Mouse (Mus musculus) midbrain, embryonic 15.5 days (tissue): ENCODE results near the gene Tnp2. TPM values are rescaled to one million over a fixed set of nuclear protein-coding genes. Genes with fewer than 3 reads are reported as not detected.

Source experiments
- ATAC-seq: fragments of 200-750 bp; cut with Nextera tagmentation; replicated peaks from 2 replicates; pipeline ENCODE4 v1.8.0; 2017; ENCODE audit warnings: moderate TSS enrichment
- H3K27ac ChIP-seq: fragments of 300-500 bp; sonication (generic); 2 replicates; pipeline ENCODE4 v1.5.1; 2015; ENCODE audit warnings: mild to moderate bottlenecking, inconsistent platforms
- H3K27me3 ChIP-seq: fragments of 300-500 bp; sonication (generic); replicated peaks from 2 replicates; pipeline ENCODE4 v1.6.1; 2015; ENCODE audit warnings: inconsistent platforms
- H3K36me3 ChIP-seq: fragments of 300-500 bp; sonication (generic); replicated peaks from 2 replicates; pipeline ENCODE4 v1.6.1; 2015; ENCODE audit warnings: inconsistent platforms
- H3K4me1 ChIP-seq: fragments of 300-500 bp; sonication (generic); 2 replicates; pipeline ENCODE4 v1.6.1; 2015; ENCODE audit warnings: inconsistent platforms
- H3K4me2 ChIP-seq: fragments of 300-500 bp; sonication (generic); 2 replicates; pipeline ENCODE4 v1.6.1; 2015; ENCODE audit warnings: inconsistent platforms, mild to moderate bottlenecking, moderate library complexity
- H3K4me3 ChIP-seq: fragments of 300-500 bp; sonication (generic); 2 replicates; pipeline ENCODE4 v1.5.1; 2015; ENCODE audit warnings: mild to moderate bottlenecking, inconsistent platforms
- H3K9ac ChIP-seq: fragments of 300-500 bp; sonication (generic); 2 replicates; pipeline ENCODE4 v1.6.1; 2015; ENCODE audit warnings: mild to moderate bottlenecking, inconsistent platforms
- H3K9me3 ChIP-seq: fragments of 300-500 bp; sonication (generic); 2 replicates; pipeline ENCODE4 v1.6.1; 2016; ENCODE audit warnings: inconsistent platforms
- WGBS: fragments of 180-500 bp; shearing (Covaris S2); methylation state at CpG from one replicate; pipeline ENCODE4 v1.1.7; 2015; ENCODE audit warnings: mixed read lengths; 5-methylcytosine and 5-hydroxymethylcytosine counted together
- polyA plus RNA-seq: library from polyadenylated mRNA; unstranded; fragments of >200 nt; fragmentation: Nextera tagmentation; extraction: Ambion mirVana; gene quantifications from 2 replicates; pipeline ENCODE4 v1.2.1, GENCODE M21; 2015

Tnp2 gene
- polyA plus RNA-seq, 1 experiment from 2014 or later = not detected

DNA sequence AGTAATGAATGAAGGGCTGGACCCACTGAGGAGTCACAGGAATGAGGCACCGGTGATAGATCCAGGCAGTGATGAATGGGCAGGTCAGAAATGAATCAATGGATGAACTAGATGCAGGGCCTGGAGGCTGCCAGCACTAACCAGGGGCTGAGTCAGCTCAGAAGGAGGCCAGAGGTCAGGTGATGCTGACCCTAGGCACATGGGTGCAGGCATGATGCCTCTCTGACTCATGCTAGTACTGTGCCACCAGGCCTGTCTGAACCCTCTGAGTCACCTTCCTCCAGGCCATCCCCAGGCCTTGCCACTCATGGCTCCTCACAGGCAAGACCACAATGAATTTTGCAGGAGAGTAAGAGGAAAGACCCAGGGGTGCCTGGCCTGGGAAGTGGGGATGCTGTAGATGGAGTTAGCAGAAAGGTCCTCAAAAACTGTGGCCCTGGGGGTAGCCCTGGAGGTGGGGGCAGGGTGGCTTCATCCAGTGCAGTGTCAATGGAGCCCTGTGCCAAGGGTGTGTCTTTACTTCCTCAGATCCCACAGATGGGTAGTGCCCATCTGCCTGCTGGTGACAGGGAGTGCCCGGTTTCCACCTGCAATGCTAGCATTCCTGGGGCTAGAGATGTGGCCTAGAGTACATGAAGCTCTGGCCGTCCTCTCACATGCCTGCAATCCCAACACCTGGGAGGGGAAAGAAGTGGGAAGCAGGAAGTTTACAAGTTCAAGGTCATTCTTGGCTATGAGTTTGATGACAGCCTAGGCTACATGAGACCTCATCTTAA lies 33.8 kb downstream of the Tnp2 start:
- H3K4me1 ChIP-seq = no peaks in the 10 kb centered on the region
- H3K27me3 ChIP-seq = no peaks in the 10 kb centered on the region
- WGBS = 95% methylated on average over 3 of the region's 3 CpGs
- no peak overlapping the region for H3K27ac ChIP-seq
- H3K9me3 ChIP-seq = no peaks in the 10 kb centered on the region
- H3K4me2 ChIP-seq = no peak overlapping the region
- H3K36me3 ChIP-seq = no peaks in the 10 kb centered on the region
- H3K9ac ChIP-seq = no peak overlapping the region
- no peak overlapping the region for H3K4me3 ChIP-seq
- ATAC-seq = no peak

DNA sequence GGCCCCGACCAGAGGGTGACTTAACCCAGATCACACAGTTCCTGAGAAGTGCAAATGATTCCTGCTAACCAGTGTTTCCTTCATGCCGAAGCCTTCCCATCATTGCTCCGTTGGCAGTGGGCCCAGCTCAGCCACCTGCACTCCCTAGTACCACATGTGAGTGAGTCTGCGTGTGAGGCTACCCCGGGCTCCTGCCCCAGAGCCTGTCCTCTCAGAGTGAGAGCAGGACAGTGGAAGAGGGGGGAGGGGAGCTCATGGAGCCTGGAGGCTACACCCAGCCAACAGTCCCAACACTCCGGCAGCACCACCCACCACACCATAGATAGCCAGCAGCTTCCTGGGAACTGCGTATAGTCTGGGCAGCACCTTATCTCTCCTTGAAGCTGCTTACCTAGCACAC lies 38.6 kb downstream of the Tnp2 start:
- H3K27ac ChIP-seq = no peak overlapping the region
- no peak overlapping the region for H3K9ac ChIP-seq
- H3K36me3 ChIP-seq = no peaks in the 10 kb centered on the region
- no peak overlapping the region for H3K4me2 ChIP-seq
- H3K4me3 ChIP-seq = no peak overlapping the region
- no peak; the same call in 1 of the 2 replicates for ATAC-seq
- H3K4me1 ChIP-seq = no peaks in the 10 kb centered on the region
- no peaks in the 10 kb centered on the region for H3K9me3 ChIP-seq
- no peaks in the 10 kb centered on the region for H3K27me3 ChIP-seq
- 59% methylated on average over 7 of the region's 7 CpGs for WGBS

DNA sequence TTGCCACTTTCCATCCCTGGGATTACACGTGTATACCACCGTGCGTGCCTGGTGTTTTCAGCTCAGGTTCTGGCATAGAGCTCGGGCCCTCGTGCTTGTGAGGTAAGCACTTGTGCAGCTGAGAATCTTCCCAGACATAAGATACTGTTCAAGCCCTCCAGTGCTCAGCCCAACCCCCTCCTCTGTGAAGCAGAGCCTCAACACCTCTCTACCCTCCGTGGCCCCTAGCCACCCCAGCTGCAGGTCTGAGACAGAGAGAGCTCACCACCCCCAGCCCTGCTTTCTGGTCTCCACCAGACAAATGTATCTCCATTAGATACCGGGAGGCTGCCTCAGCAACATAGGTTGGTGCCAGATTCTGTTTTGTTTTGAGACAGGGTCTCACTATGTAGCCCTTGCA lies 39.2 kb downstream of the Tnp2 start:
- no peak overlapping the region for H3K27ac ChIP-seq
- no peak; the same call in 1 of the 2 replicates for ATAC-seq
- H3K9ac ChIP-seq = no peak overlapping the region
- H3K4me1 ChIP-seq = no peaks in the 10 kb centered on the region
- H3K9me3 ChIP-seq = no peaks in the 10 kb centered on the region
- H3K27me3 ChIP-seq = no peaks in the 10 kb centered on the region
- 76% methylated on average over 7 of the region's 7 CpGs for WGBS
- no peak overlapping the region for H3K4me2 ChIP-seq
- no peaks in the 10 kb centered on the region for H3K36me3 ChIP-seq
- no peak overlapping the region for H3K4me3 ChIP-seq

DNA sequence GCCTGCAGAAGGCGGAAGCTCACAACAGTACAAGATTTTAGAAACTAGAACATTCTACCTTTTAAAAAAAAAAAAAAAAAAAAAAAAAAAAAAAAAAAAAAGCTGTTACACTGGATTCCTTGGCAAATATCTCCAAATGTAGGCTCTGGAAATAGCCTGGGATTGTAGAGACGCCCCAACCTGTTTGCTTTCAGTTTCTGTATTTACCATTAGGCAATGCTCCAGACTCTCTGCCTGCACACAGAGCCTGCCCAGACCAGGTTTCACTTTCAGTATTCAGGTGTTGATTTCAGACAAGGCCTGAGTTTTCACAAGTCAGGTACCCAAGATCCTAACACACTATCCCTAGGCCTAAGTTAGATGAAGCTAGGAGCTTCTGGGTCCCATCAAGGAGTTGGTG lies 47.4 kb downstream of the Tnp2 start:
- Histone ChIP-seq H3K4me3 (no peak overlapping the region), H3K36me3 (no peaks in the 10 kb centered on the region), H3K4me1 (no peaks in the 10 kb centered on the region), H3K27ac (no peak overlapping the region), H3K9ac (no peak overlapping the region), H3K4me2 (no peak overlapping the region), H3K9me3 (no peaks in the 10 kb centered on the region), H3K27me3 (no peaks in the 10 kb centered on the region)
- ATAC-seq = no peak
- 88% methylated on average over 2 of the region's 2 CpGs for WGBS

DNA sequence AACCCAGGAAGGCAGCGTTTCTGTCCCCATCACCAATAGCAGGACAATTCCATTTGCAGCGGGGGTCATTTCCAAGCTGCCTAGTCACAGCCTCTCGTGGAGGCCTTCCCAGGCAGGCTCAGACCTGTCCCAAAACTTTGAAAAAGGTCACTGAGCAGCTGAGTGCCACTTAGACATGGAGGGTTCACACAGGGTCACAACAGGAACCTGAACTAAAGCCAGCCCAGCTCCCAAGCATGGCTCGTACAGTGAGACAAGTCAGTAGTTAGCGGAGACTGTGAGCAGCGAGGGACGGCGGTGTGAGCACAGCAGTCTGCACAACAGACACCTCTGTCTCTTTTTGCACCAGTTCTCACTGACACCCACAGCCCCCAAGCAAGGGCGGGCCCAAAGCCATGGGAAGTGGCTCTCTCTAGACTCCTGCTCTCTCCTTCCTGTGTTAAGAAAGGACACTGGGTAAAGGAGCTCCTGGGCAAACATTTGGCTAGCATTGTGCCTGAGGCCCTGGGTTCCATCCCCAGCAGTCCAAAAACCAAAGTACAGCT lies 48.5 kb downstream of the Tnp2 start:
- no peaks in the 10 kb centered on the region for H3K9me3 ChIP-seq
- 77% methylated on average over 9 of the region's 9 CpGs for WGBS
- no peak overlapping the region for H3K27ac ChIP-seq
- no peak overlapping the region for H3K4me2 ChIP-seq
- no peak overlapping the region for H3K9ac ChIP-seq
- H3K4me3 ChIP-seq = no peak overlapping the region
- H3K4me1 ChIP-seq = no peaks in the 10 kb centered on the region
- no peak for ATAC-seq
- H3K36me3 ChIP-seq = no peaks in the 10 kb centered on the region
- no peaks in the 10 kb centered on the region for H3K27me3 ChIP-seq

DNA sequence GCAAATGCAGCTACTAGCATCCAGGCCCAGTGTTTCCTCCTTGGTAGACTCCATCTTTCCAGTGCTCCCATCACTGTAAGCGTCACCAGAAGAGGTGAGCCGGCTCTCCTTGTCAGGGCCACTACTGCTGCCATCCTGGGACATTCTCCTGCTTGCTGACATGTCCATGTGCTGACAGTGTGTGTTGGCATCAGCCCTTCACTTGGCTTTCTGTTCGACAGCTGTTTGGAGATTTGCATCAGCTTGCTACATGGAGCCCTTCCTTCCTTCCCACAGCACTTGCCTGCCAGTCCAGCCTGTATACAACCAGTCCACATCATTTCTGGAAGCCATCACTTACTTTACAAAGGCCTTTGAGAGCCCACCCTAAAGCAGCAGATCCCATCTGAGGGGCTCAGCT lies 49.6 kb downstream of the Tnp2 start:
- no peaks in the 10 kb centered on the region for H3K4me1 ChIP-seq
- no peaks in the 10 kb centered on the region for H3K36me3 ChIP-seq
- H3K4me2 ChIP-seq = no peak overlapping the region
- no peak overlapping the region for H3K4me3 ChIP-seq
- WGBS = 96% methylated on average over 3 of the region's 3 CpGs
- ATAC-seq = no peak
- no peak overlapping the region for H3K27ac ChIP-seq
- no peaks in the 10 kb centered on the region for H3K9me3 ChIP-seq
- no peaks in the 10 kb centered on the region for H3K27me3 ChIP-seq
- H3K9ac ChIP-seq = no peak overlapping the region

Other genes with a start within 250 kb of the Tnp2 start
- 17.1 and 17.8 TPM in 2 replicates for gene Dexi, start 245.6 kb downstream of the Tnp2 start, polyA plus RNA-seq
- gene Clec16a, start 243.3 kb downstream of the Tnp2 start, polyA plus RNA-seq = 73.9 and 89.0 TPM in 2 replicates
- 3.4 and 3.9 TPM in 2 replicates for gene Socs1, start 3.1 kb downstream of the Tnp2 start, polyA plus RNA-seq
- not detected in 2 replicates for gene Prm3, start 2.3 kb upstream of the Tnp2 start, polyA plus RNA-seq
- not detected in 2 replicates for gene Prm2, start 7.5 kb upstream of the Tnp2 start, polyA plus RNA-seq
- gene Prm1, start 17.2 kb upstream of the Tnp2 start, polyA plus RNA-seq = 0.41 and 0.42 TPM in 2 replicates
- gene Gm11172, start 24.3 kb upstream of the Tnp2 start, polyA plus RNA-seq = not detected in 2 replicates
- gene Rmi2, start 46.4 kb upstream of the Tnp2 start, polyA plus RNA-seq = 0.31 and 0.46 TPM in 2 replicates